Mouse (Mus musculus) heart, adult 9 months (tissue): ENCODE results near the gene Vps37d.
"Not testable (repeated sequence)": the region's sequence is repeated elsewhere in the genome, so short reads cannot be mapped to it uniquely, and the experiment has no call there.

Experiments used
- DNase-seq, 2 experiments: peaks; one replicate each; pipeline ENCODE4 v3.0.0; 2022; ENCODE audit warnings: low spot score in 2 of 2

Vps37d gene

DNA sequence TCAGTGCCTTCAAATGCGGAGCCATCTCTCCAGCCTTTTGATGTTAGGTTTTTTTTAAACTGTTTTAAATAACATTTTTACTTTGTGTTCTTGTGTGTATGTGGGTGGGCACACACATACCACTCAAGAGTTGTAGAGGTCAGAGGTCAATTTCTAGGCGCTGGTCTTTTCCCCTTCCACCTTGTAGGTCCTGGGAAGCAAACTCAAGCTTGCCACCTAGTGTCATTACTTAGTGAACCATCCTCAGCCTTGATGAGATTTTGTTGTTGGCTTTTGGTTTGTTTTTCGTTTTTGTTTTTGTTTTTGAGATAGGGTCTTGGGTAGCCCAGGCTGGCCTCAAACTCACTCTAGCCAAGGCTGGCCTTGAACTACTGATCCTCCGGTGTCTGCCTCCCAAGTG lies 2.4 kb downstream of the Vps37d start:
- DNase-seq: no peak

DNA sequence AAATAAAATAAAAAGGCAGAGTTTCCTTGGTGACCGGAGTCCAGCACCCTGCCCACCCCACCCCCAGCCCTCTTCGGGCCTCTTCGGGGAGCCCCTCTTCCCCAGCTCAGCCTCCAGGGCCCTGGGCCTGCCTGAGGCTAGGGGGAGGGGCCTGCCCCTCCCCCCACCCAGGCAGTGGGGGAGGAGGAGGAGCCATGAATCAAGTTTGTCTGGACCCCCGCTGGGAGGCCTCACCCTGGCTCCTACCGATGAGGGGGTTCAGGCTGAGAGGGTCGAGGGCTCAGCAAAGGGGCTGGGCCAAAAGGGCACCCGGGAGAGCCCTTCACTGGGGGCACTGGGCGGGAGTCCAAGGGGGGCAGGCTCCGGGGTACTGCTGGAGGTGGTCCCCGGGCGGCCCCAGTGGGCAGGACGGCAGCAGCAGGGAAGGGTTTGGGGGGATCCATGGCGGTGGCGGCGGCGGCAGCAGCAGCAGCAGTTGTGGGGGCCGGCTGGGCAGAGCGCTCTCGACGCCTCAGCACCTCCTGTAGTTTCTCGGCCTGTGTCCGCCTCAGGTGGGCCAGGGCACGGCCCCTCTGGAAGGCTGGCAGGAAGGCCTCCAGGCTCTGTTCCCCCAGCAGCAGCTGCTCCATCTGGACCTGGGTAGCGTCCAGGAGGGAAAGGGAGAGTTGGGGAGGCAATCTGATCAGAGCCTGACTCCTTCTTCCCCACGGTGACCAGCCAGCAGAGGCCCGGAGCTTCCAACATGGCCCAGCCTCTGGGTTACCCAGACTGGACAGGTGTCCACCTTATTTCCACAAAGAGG lies 4.5 kb downstream of the Vps37d start:
- no peak for DNase-seq

DNA sequence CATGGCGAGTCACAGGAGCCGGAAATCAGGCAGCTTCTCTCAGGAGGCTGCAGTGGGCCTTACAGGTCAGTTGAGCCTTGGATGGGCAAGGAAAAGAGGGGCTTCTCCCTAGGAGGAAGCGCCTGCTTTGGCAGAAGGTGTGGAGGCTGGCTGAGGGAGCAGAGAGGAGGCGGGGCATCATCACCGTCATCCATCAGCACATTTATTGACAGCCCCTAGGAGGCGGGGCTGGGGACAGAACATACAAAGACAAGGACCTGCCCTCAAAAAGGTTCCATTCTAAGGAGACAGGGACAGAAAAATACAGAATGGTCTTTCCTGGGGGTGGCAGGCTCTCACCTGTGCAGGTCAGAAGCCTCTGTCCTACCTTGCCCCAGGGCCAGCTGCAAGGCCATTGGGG lies 5.3 kb downstream of the Vps37d start:
- DNase-seq: no peak

DNA sequence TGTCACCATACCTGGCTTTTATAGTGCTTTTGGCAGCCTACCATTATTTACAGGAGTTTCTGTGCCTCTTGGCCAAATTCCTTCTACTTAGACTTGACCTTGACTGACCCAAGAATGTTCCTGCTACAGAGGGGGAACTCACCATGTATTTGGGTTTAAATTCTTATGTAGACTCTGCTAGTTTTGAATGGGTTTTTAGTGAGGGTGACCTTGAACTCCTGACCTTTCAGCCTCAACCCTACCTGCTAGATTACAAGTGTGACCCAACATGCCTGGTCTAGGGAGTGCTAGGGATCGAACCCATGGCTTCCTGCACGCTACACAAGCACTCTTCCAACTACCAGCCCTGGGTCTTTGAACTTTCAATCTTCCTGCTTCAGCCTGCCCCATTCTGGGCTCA lies 6.0 kb downstream of the Vps37d start:
- no peak for DNase-seq

DNA sequence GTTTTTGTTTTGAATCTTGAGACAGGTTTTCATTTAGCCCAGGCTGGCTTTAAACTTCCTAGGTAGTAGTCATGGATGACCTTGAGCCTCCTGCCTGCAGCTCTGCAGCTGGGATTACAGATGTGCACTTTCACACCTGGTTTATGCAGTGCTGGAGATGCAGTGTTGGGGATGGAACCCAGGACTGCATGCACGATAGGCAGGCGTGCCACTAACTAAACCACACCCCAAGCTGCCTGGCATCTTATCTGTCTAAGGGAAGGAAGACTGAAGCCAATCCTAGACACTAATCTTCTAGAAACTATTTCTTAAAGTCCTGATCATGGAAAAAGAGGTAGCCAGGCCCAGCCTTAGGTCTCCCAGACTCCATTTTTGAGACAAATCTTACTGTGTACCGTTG lies 7.6 kb downstream of the Vps37d start:
- no peak for DNase-seq

DNA sequence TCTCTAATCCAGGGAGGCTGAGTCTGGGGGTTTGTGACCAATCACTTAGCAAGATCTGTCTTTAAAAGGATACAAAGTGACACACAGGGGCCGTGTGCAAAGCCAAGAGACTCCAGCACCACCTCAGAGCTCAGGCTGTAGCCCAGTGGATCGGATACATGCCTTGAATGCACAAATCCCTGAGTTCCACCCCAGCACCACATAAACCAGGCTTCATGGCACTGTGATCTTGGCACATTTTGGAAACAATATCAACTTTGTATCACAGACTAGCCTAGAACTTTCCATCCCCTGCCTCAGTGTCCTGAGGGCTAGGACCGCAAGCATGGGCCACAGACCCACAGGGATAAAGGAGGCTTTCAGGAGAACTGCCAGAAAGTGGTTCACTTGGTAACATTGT lies 12.1 kb downstream of the Vps37d start:
- DNase-seq: no peak

DNA sequence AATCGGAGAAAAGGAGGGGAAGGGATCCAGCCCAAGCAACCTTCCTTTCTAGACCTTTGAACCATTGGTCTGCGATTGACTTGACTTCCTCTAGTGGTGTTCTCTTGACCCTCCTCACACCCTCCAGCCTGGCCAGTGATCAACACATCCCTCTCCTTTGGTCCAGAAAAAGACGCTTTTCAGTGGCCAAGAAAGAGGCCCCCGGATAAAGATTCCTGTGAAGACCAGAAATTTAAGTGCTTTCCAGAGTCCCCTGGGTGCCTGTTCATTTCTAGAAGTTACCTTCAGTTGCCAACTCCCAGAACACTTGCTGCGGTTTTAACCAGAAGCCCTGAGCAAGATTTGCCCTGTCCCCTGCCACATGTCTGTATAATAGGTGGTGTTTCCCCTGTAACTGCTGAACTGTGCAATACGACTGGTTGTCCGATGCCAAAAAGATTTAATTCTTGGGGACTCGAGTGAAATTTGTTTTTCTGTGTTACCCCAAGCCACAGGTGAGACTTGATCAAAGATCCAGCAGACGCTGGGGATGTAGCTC lies 13.1 kb downstream of the Vps37d start, which contains the start of gene Bud23:
Gene Bud23 (minus strand): TSS at position 51 of the 538 bp plus-strand sequence.
- not testable (repeated sequence) for DNase-seq

DNA sequence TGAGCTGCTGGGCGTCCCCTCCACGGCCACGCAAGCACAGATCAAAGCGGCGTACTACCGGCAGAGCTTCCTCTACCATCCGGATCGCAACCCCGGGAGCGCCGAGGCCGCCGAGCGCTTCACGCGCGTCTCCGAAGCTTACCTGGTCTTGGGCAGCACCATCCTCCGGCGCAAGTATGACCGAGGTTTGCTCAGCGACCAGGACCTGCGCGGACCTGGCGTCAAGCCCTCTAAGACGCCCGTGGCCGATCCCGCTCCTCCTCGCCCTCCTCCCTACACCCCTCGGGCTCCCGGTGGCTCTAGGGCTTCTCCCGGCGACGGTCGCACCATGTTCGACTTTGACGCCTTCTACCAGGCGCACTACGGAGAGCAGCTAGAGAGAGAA lies 13.7 kb downstream of the Vps37d start:
- no peak for DNase-seq

DNA sequence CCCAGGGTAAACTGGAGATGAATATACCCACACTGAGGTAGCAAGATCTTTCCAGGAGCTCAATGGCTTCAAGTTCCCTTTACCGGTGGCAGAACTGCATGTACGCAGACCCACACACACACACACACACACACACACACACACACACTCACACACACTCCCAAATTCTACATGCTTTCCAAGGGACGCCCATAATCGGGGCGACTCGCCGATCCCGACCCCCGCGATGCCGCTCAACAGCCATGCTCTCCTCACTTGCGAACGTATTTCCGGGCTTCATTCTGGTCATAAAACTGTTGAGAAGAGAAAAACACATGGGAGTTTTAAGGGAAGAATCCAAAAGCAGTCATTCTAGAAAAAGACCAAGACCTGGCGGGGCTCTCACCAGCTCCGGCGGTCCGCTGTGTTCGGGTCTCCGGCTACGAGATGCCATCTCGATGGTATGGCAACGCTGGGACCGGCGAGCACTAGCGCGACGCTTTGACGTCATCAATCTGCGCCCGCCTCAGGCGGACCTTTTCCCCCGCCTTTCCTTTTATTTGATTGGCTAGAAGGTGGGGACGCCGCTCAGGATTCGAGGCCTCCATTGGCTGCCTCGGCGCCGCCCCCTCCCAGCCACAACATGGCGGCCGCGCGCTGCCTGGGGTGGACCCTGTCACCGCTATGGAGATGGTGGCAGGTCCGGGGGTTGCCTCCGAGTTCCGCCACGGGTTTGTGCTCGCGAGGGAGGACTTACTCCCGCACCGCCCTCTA lies 14.3 kb downstream of the Vps37d start, which contains the start of gene Dnajc30:
Gene Dnajc30 (plus strand): TSS at position 574 of the 753 bp plus-strand sequence.
- DNase-seq: peak; percentile 96

DNA sequence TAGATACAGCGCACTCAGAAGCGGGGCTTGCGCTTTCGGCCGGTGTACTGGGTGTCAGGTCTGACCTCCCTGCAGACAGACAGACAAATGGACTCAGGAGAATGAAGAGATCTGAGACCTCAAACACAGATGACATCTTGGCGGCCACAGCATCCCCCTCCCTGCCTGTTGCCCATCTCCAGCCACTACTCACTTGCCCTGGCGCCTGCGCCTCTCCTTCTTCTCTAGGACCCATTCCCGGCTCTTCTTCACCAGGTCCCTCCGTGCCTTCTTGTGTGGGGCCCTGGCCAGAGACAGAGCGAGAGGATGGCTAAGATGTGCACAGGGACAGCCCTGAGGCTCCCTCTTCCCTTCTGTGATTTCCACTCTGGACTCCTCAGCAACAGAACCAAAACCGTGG lies 24.7 kb downstream of the Vps37d start:
- DNase-seq: no peak

DNA sequence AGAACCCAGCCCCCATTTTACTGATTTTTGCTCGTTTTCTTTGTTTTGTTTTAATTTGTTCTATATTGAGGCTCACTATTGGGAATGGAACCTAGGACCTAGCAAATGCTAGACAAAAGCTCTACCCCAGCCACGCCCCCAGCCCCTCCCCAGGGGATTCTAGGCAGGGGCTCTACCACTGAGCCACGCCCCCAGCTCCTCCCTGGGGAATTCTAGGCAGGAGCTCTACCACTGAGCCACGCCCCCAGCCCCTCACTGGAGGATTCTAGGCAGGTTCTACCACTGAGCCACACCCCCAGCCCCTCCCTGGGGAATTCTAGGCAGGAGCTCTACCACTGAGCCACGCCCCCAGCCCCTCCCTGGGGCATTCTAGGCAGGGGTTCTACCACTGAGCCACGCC lies 28.8 kb downstream of the Vps37d start:
- DNase-seq: not testable (repeated sequence)

DNA sequence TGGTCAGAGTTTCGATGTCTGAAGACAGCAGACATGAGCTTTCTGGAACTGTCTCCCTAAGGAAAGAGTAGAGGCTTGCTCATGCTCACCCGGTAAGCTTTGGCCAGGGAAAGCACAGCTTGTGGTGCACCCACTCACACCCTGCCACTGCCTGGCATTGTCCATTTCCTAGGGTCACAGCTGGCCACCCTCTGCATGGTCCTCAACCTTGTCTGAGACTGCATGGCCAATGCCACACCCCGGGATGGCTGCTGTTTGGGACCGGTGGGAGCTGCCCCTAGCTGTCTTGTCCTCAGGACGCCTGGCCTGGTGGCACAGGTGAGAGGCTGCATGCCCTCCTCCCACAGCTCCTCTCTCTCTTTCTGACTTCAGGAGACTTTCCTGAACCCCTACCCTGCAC lies 29.5 kb downstream of the Vps37d start:
- DNase-seq: no peak

DNA sequence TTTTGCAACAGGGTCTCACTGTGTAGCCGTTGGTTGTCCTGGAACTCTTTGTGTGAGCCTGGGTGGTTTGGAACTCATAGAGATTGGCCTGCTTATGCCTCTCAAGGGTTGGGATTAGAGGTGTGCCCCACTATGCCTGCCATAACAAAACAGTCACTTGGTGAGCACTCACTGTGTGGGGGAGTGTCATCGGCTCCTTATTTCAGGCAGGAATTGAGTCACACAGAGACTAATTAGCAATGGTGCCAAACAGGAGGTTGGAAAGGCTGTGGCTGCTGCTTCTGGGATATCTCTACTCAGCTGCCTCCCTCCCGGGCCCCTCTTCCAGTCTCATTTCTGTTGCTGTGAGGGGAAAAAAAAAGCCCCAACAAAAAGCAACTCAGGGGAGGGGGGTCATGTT lies 33.5 kb downstream of the Vps37d start:
- DNase-seq: no peak

DNA sequence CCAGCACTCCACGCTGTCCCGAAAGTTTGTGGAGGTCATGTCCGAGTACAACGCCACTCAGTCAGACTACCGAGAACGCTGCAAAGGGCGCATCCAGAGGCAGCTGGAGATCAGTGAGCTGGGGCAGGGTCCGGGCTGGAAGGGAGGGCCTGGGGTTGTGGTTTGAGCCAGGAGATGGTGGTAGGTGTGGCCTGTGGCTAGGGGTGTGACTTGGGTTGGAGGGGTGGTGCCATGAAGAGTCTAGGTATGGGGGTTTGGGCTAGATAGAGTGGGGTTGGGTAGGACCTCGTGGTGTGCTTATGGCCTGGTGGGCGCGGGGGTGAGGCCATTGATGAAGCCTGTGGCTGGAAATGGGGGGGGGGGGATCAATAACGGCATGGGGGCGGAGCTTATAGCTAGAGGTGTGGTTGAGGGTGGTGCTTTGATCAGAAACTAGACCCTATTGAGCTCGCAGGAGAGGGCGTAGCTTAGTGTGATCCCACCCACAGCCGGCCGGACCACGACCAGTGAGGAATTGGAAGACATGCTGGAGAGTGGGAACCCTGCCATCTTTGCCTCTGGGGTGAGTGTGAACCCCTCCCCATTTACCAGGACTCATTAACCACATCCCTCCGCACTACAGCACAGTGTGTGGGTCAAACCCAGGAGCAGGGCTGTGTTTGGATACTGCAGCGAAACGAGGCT lies 35.8 kb downstream of the Vps37d start:
- DNase-seq: no peak

DNA sequence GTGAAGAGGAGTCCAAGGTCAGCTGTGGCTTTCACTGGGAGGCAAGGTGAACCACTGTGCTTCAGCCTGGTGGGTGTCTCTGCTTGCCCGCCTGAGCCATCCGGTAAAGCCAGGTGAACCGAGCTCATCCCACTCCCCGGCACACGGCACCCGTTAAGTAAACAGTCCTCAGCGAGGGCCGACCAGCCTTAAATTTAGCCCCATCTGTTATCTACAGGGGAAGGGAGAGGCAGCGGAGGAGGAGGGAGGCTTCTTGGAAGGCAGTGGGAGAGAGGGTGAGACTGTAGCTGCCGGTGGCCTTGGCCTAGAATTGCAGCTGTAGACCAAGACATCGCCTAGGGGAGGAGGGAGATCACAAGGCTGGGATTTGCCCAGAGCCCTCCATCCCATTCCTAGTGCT lies 37.3 kb downstream of the Vps37d start:
- DNase-seq: no peak

DNA sequence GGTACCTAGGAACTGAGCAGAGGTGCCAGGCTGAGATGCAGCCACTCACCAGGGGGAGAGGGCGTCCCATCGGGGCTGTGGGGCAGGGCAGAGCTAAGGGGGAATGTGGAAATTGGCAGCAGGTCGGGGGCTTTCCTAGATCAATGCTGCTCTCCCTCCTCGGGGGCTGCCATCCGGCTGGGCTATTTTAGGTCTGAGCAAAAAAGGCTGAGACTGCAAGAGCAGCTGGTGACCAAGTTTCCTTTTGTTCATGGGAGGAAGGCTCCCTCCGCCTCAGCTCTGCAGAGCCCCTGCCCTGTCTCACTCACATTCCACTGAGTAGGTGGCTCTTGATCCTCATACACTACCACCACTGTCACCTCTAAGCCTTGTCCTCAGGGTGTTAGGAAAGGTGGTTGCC lies 38.0 kb downstream of the Vps37d start:
- DNase-seq: no peak

DNA sequence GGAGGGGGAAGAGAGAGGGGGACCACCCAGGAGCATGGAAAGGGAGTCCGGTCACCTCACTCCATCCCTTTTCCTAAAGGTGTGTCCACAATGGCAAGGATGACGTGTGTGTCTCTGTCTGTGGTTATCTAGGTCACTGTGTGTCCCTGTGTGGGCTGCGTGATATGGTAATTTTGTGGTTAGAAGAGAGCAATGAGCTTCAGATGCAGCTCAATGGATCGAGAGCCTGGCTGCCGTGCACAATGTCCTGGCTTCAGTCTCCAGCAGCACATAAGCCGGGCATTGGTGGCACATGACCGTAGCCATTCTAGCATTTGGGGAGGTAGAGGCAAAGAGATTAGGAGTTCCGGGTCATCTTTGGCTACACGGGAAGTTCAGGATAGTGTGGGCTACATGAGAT lies 38.5 kb downstream of the Vps37d start:
- DNase-seq: no peak

DNA sequence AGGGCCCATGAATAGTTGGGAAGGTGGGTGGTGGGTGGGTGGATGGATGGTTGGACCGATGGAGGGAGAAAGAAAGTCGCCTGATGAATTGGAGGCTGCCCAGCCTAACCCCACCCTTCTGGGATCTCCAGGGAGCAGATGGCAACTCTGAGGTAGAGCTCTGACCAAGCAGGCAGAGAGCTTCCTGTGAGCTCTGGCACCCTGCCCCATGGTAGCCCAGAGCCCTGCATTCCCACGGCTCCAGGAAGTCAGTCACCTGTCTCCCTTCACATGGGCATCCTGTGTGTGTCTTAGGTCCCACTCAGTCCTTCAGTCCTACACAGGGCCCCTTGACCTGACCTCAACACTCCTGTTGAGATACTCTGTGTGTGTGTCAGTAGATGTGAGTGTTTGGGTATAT lies 40.1 kb downstream of the Vps37d start:
- DNase-seq: no peak

DNA sequence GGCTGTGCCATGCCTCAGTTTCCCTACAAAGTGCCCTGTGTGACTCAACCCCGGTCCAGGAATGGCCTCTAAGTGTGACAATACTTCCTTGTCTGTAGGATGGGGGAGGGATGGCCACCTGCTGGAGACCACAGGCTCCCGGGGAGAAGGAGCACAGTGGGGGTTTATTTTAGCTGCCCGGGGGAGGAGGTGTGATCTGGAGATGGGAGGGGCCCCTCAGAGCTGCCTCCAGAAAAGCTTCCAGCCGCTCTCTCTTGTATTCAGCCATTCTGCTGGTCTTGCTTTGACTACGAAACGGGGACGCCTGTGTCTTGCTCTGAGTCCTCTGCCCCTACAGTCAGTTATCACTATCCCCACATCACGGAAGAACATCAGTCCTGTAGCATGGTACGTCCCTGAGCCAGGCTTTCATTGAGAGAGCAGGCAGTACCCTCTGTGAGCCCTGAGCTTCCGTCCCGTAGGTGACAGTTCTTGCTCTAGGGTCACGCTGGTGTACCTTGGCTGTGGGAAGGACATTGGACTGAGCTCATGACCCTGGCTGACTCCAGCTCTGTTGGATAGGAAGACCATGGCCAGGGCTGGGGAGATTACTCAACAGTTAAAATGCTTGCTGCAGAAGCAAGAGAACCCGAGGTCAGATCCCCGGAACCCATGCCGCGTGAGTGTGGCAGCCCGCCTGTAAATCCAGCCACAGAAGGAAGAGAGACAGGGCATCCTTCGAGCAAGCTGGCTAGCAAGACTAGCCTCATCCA lies 42.3 kb downstream of the Vps37d start:
- no peak for DNase-seq

DNA sequence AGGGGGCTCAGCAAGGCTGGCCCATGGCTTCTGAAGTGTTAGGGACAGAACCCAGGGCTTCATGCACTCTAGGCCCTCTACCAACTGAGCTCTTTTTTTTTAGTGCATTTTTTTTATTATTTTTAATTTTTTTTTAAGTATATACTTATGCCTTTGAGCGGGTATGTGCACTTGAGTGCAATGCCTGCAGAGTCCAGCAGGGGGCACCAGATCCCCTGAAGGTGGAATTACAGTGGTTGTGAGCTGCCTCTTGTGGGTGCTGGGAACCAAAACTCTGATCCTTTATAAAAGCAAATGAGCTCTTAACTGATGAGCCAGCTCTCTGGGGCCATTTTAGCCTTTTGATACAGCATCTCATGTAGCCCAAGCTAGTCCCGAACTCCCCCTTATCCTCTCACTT lies 43.5 kb downstream of the Vps37d start:
- DNase-seq: no peak

DNA sequence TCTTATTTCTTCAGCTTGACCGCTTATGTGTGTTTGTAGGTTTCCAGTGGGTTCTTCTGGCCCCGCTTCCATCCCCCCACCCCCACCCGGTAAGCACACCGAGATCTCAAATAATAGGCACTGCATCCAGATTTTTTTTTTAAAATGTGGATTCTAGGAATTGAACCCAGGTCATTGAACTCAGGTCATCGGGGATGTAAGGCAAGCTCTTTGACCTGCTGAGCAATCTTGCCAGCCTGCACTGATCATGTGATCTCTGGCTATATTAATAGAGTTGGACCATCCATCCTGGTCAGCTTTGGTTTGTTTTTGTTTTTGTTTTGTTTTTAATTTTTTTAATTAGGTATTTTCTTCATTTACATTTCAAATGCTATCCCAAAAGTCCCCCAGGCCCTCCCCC lies 45.5 kb downstream of the Vps37d start:
- DNase-seq: no peak
